Mouse (Mus musculus) forebrain, embryonic 12.5 days (tissue): ENCODE measurements around the gene Khdc1b. TPM values are rescaled to one million over a fixed set of nuclear protein-coding genes. Genes with fewer than 3 reads are reported as not detected.

Source experiments
- ATAC-seq: fragments of 200-750 bp; cut with Nextera tagmentation; 2 replicates; pipeline ENCODE4 v1.8.0; 2017; ENCODE audit warnings: moderate TSS enrichment; ENCODE audit not compliant: low FRiP score
- H3K27ac ChIP-seq: fragments of 300-500 bp; sonication (generic); 2 replicates; pipeline ENCODE4 v1.5.1; 2016; ENCODE audit warnings: mild to moderate bottlenecking
- H3K27me3 ChIP-seq: fragments of 300-500 bp; sonication (generic); 2 replicates; pipeline ENCODE4 v1.6.1; 2016; ENCODE audit warnings: mild to moderate bottlenecking
- H3K36me3 ChIP-seq: fragments of 300-500 bp; sonication (generic); replicated peaks from 2 replicates; pipeline ENCODE4 v1.6.1; 2016; ENCODE audit warnings: mild to moderate bottlenecking
- H3K4me1 ChIP-seq: fragments of 300-500 bp; sonication (generic); 2 replicates; pipeline ENCODE4 v1.6.1; 2016
- H3K4me2 ChIP-seq: fragments of 300-500 bp; sonication (generic); 2 replicates; pipeline ENCODE4 v1.6.1; 2016; ENCODE audit warnings: mild to moderate bottlenecking, moderate library complexity
- H3K4me3 ChIP-seq: fragments of 300-500 bp; sonication (generic); replicated peaks from 2 replicates; pipeline ENCODE4 v1.5.1; 2016; ENCODE audit warnings: mild to moderate bottlenecking
- H3K9ac ChIP-seq: fragments of 300-500 bp; sonication (generic); 2 replicates; pipeline ENCODE4 v1.6.1; 2016; ENCODE audit warnings: mild to moderate bottlenecking
- H3K9me3 ChIP-seq: fragments of 300-500 bp; sonication (generic); 2 replicates; pipeline ENCODE4 v1.6.1; 2016
- WGBS: fragments of 180-500 bp; shearing (Covaris S2); methylation state at CpG from one replicate; pipeline ENCODE4 v1.1.7; 2016; 5-methylcytosine and 5-hydroxymethylcytosine counted together
- polyA plus RNA-seq: library from polyadenylated mRNA; unstranded; fragments of >200 nt; fragmentation: Nextera tagmentation; extraction: Ambion mirVana; gene quantifications from 2 replicates; pipeline ENCODE4 v1.2.1, GENCODE M21; 2016

Gene Khdc1b
- polyA plus RNA-seq, 1 experiment from 2014 or later: not detected

DNA sequence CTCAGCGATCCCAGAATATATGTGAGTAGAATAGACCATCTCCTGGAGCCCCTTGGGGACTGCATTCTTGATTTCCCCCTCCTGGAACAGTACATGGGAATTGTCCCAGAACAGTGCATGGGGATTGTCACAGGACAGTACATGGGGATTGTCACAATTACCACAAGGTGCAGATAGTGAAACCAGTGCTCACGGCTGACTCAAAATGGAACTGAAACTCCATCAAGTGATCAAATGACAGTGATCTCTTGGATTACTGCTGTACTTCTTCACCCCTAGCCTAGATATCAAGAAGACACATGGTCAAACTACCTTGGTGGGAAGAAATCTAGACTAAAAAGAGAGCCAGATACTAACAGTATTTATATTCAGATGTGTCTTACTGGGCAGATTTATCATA is 42.3 kb downstream of the Khdc1b start:
- Histone ChIP-seq H3K4me1 (no peaks in the 10 kb centered on the region), H3K9ac (no peak overlapping the region), H3K27me3 (no peaks in the 10 kb centered on the region), H3K27ac (no peak overlapping the region), H3K4me3 (no peak overlapping the region), H3K9me3 (no peaks in the 10 kb centered on the region), H3K36me3 (no peaks in the 10 kb centered on the region), H3K4me2 (no peak overlapping the region)
- 87% methylated on average over 2 of the region's 2 CpGs for WGBS
- no peak for ATAC-seq

DNA sequence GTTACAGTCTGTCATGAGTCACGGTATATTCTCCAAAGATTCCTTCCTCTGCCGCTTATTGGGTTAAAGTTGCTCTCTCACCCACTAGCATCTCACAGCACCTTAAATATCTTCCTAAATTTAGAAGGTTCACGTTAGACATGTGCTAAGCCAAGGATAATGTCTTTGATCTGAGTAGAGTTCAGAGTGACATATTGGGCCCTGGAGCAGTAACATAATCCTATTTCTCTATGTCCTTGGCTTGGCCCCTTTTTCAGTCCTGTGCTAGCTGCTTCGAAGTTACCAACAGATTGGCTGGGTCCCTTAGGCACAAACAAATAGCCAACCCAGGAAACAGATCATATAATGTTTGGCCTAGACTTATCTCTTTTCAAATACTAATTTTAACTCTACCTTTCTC is 44.7 kb downstream of the Khdc1b start:
- Histone ChIP-seq H3K9me3 (no peaks in the 10 kb centered on the region), H3K36me3 (no peaks in the 10 kb centered on the region), H3K4me1 (no peaks in the 10 kb centered on the region), H3K27ac (no peak overlapping the region), H3K4me2 (no peak overlapping the region), H3K9ac (no peak overlapping the region), H3K4me3 (no peak overlapping the region), H3K27me3 (no peaks in the 10 kb centered on the region)
- 83% methylated on average over 4 of the region's 4 CpGs for WGBS
- ATAC-seq: no peak

DNA sequence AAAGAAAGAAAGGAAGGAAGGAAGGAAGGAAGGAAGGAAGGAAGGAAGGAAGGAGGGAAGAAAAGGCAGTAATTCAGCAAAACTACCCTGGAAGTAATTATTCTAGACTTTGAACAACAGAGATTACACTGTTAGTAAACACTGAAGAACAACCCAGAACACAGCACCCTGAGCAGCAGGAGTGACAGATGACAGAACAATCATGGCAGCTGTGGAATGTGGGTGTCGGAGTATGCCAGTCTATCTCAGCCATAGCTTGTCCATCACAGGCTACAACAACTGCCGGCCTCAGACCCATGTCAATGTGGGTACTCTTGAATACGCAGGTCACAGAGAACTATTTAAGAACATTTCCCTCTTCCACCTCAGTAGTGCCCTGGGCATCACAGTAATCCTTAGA is 48.3 kb downstream of the Khdc1b start:
- no peak for ATAC-seq
- Histone ChIP-seq H3K4me3 (no peak overlapping the region), H3K27me3 (no peaks in the 10 kb centered on the region), H3K27ac (no peak overlapping the region), H3K9ac (no peak overlapping the region), H3K4me1 (no peaks in the 10 kb centered on the region), H3K4me2 (no peak overlapping the region), H3K9me3 (no peaks in the 10 kb centered on the region), H3K36me3 (no peaks in the 10 kb centered on the region)
- 93% methylated on average over 3 of the region's 3 CpGs for WGBS

DNA sequence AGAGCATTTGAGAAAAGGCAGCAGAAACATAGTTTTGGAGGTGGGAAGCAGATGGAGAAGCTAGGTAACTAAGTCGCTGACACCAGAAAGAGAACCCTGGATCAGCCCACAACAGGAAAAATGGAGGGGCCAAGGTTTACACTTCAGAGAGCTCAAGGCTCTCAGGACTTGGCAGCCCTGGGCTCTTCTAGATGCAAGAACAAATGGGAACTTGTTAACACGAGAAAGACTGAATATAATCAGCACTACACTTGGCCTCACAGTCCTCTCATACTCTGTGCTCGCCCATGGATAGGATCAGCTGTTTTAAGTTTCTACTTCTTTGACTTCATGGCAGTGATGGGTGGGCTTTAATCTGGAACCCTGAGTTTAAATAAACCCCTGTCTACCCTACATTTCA is 51.5 kb downstream of the Khdc1b start:
- no peak overlapping the region for H3K4me2 ChIP-seq
- no peak for ATAC-seq
- no peak overlapping the region for H3K9ac ChIP-seq
- H3K4me1 ChIP-seq: no peaks in the 10 kb centered on the region
- 69% methylated on average over 3 of the region's 3 CpGs for WGBS
- H3K27me3 ChIP-seq: no peaks in the 10 kb centered on the region
- no peak overlapping the region for H3K27ac ChIP-seq
- H3K9me3 ChIP-seq: no peaks in the 10 kb centered on the region
- no peak overlapping the region for H3K4me3 ChIP-seq
- H3K36me3 ChIP-seq: no peaks in the 10 kb centered on the region

Other genes with a start within 250 kb of the Khdc1b start
- gene Tmem14a, start 165.0 kb upstream of the Khdc1b start, polyA plus RNA-seq: 12.7 and 13.6 TPM in 2 replicates
- gene Gsta3, start 143.0 kb upstream of the Khdc1b start, polyA plus RNA-seq: 0.23 and 0.26 TPM in 2 replicates
- gene Khdc1a, start 33.9 kb upstream of the Khdc1b start, polyA plus RNA-seq: not detected in 2 replicates
- gene Khdc1c, start 15.2 kb upstream of the Khdc1b start, polyA plus RNA-seq: not detected in 2 replicates